Mouse (Mus musculus): ENCODE results near the gene Lsm14a. TPM values are rescaled to one million over a fixed set of nuclear protein-coding genes. Genes with fewer than 3 reads are reported as not detected.

Lsm14a gene
- polyA plus RNA-seq, 1 experiment, result 25.3 TPM

GRCm38 (mm10) chr7:34324857-34325256 is 68.3 kb downstream of the Lsm14a start:
- no peak for TF ChIP-seq POLR2A (IDR thresholded peaks at IDR 0.05; ENCODE audit: low read depth, low read length)
- TF ChIP-seq CTCF (IDR thresholded peaks at IDR 0.05; ENCODE audit: extremely low read depth, insufficient read length, insufficient replicate concordance, low read depth, low read length), result no peak
- WGBS, result 85% methylated on average over 1 of the region's 1 CpGs
- Histone ChIP-seq H3K4me1 (ENCODE audit: control insufficient read depth, insufficient read depth, insufficient read length, low read length) (no peaks in the 10 kb centered on the region), H3K36me3 (ENCODE audit: control insufficient read depth, insufficient read depth, low read length) (no peaks in the 10 kb centered on the region), H3K4me3 (ENCODE audit: low read depth, low read length) (no peak overlapping the region), H3K27ac (ENCODE audit: insufficient read depth, low read depth, low read length) (no peak overlapping the region), H3K27me3 (ENCODE audit: control insufficient read depth, insufficient read depth, low read length) (no peaks in the 10 kb centered on the region)

GRCm38 (mm10) chr7:34324005-34324404 is 69.1 kb downstream of the Lsm14a start:
- WGBS, result 93% methylated on average over 2 of the region's 2 CpGs
- Histone ChIP-seq H3K36me3 (ENCODE audit: control insufficient read depth, insufficient read depth, low read length) (no peaks in the 10 kb centered on the region), H3K27me3 (ENCODE audit: control insufficient read depth, insufficient read depth, low read length) (no peaks in the 10 kb centered on the region), H3K4me1 (ENCODE audit: control insufficient read depth, insufficient read depth, insufficient read length, low read length) (no peaks in the 10 kb centered on the region), H3K27ac (ENCODE audit: insufficient read depth, low read depth, low read length) (no peak overlapping the region), H3K4me3 (ENCODE audit: low read depth, low read length) (no peak overlapping the region)
- TF ChIP-seq POLR2A (IDR thresholded peaks at IDR 0.05; ENCODE audit: low read depth, low read length) (no peak), CTCF (IDR thresholded peaks at IDR 0.05; ENCODE audit: extremely low read depth, insufficient read length, insufficient replicate concordance, low read depth, low read length) (no peak)

GRCm38 (mm10) chr7:34323351-34323750 is 69.8 kb downstream of the Lsm14a start:
- Histone ChIP-seq H3K27me3 (ENCODE audit: control insufficient read depth, insufficient read depth, low read length) (no peaks in the 10 kb centered on the region), H3K4me1 (ENCODE audit: control insufficient read depth, insufficient read depth, insufficient read length, low read length) (no peaks in the 10 kb centered on the region), H3K4me3 (ENCODE audit: low read depth, low read length) (no peak overlapping the region), H3K27ac (ENCODE audit: insufficient read depth, low read depth, low read length) (no peak overlapping the region), H3K36me3 (ENCODE audit: control insufficient read depth, insufficient read depth, low read length) (no peaks in the 10 kb centered on the region)
- WGBS, result 68% methylated on average over 8 of the region's 8 CpGs
- TF ChIP-seq CTCF (IDR thresholded peaks at IDR 0.05; ENCODE audit: extremely low read depth, insufficient read length, insufficient replicate concordance, low read depth, low read length) (no peak), POLR2A (IDR thresholded peaks at IDR 0.05; ENCODE audit: low read depth, low read length) (no peak)

- H3K4me3 ChIP-seq (ENCODE audit: low read depth, low read length), result no peak overlapping the region
- TF ChIP-seq POLR2A (IDR thresholded peaks at IDR 0.05; ENCODE audit: low read depth, low read length) (no peak), CTCF (IDR thresholded peaks at IDR 0.05; ENCODE audit: extremely low read depth, insufficient read length, insufficient replicate concordance, low read depth, low read length) (no peak)
- H3K4me1 ChIP-seq (ENCODE audit: control insufficient read depth, insufficient read depth, insufficient read length, low read length), result no peaks in the 10 kb centered on the region
- no peak overlapping the region for H3K27ac ChIP-seq (ENCODE audit: insufficient read depth, low read depth, low read length)
- 60% methylated on average over 4 of the region's 4 CpGs for WGBS
- no peaks in the 10 kb centered on the region for H3K36me3 ChIP-seq (ENCODE audit: control insufficient read depth, insufficient read depth, low read length)
- no peaks in the 10 kb centered on the region for H3K27me3 ChIP-seq (ENCODE audit: control insufficient read depth, insufficient read depth, low read length)
Measured at GRCm38 (mm10) chr7:34321958-34322357, 71.2 kb downstream of the Lsm14a start.

GRCm38 (mm10) chr7:34321119-34321518 is 72.0 kb downstream of the Lsm14a start:
- TF ChIP-seq CTCF (IDR thresholded peaks at IDR 0.05; ENCODE audit: extremely low read depth, insufficient read length, insufficient replicate concordance, low read depth, low read length) (no peak), POLR2A (IDR thresholded peaks at IDR 0.05; ENCODE audit: low read depth, low read length) (no peak)
- 77% methylated on average over 5 of the region's 5 CpGs for WGBS
- Histone ChIP-seq H3K27me3 (ENCODE audit: control insufficient read depth, insufficient read depth, low read length) (no peaks in the 10 kb centered on the region), H3K4me1 (ENCODE audit: control insufficient read depth, insufficient read depth, insufficient read length, low read length) (no peaks in the 10 kb centered on the region), H3K36me3 (ENCODE audit: control insufficient read depth, insufficient read depth, low read length) (no peaks in the 10 kb centered on the region), H3K4me3 (ENCODE audit: low read depth, low read length) (no peak overlapping the region), H3K27ac (ENCODE audit: insufficient read depth, low read depth, low read length) (no peak overlapping the region)

GRCm38 (mm10) chr7:34319957-34320356 is 73.2 kb downstream of the Lsm14a start:
- H3K27me3 ChIP-seq (ENCODE audit: control insufficient read depth, insufficient read depth, low read length), result no peaks in the 10 kb centered on the region
- WGBS, result 47% methylated on average over 3 of the region's 3 CpGs
- H3K27ac ChIP-seq (ENCODE audit: insufficient read depth, low read depth, low read length), result no peak overlapping the region
- H3K4me1 ChIP-seq (ENCODE audit: control insufficient read depth, insufficient read depth, insufficient read length, low read length), result no peaks in the 10 kb centered on the region
- H3K36me3 ChIP-seq (ENCODE audit: control insufficient read depth, insufficient read depth, low read length), result no peaks in the 10 kb centered on the region
- H3K4me3 ChIP-seq (ENCODE audit: low read depth, low read length), result no peak overlapping the region
- TF ChIP-seq POLR2A (IDR thresholded peaks at IDR 0.05; ENCODE audit: low read depth, low read length), result no peak
- TF ChIP-seq CTCF (IDR thresholded peaks at IDR 0.05; ENCODE audit: extremely low read depth, insufficient read length, insufficient replicate concordance, low read depth, low read length), result no peak

- WGBS, result 67% methylated on average over 2 of the region's 2 CpGs
- Histone ChIP-seq H3K4me1 (ENCODE audit: control insufficient read depth, insufficient read depth, insufficient read length, low read length) (no peaks in the 10 kb centered on the region), H3K27me3 (ENCODE audit: control insufficient read depth, insufficient read depth, low read length) (no peaks in the 10 kb centered on the region), H3K4me3 (ENCODE audit: low read depth, low read length) (no peak overlapping the region), H3K36me3 (ENCODE audit: control insufficient read depth, insufficient read depth, low read length) (no peaks in the 10 kb centered on the region), H3K27ac (ENCODE audit: insufficient read depth, low read depth, low read length) (peak overlapping the region; percentile 8; the same call in 1 of the 2 replicates)
- TF ChIP-seq CTCF (IDR thresholded peaks at IDR 0.05; ENCODE audit: extremely low read depth, insufficient read length, insufficient replicate concordance, low read depth, low read length) (no peak), POLR2A (IDR thresholded peaks at IDR 0.05; ENCODE audit: low read depth, low read length) (no peak)
Measured at GRCm38 (mm10) chr7:34319123-34319522, 74.0 kb downstream of the Lsm14a start.
